Mouse (Mus musculus) liver, adult 2 months (tissue): ENCODE data around the gene Aldh3b3. TPM values are rescaled to one million over a fixed set of nuclear protein-coding genes. Genes with fewer than 3 reads are reported as not detected.

Experiments used
- DNase-seq: peaks from one replicate; pipeline ENCODE4 v3.0.0-alpha.2; 2011; ENCODE audit warnings: low read depth, low spot score; ENCODE audit errors: extremely low read depth
- H3K27ac ChIP-seq: fragments of 200-500 bp; replicated peaks from 2 replicates; pipeline ENCODE4 v1.5.1; 2012; ENCODE audit warnings: low read depth, mild to moderate bottlenecking, control low read depth, inconsistent platforms, low read length; ENCODE audit not compliant: insufficient read depth
- H3K27me3 ChIP-seq: fragments of 200-500 bp; 2 replicates; pipeline ENCODE4 v1.6.1; 2012; ENCODE audit warnings: mild to moderate bottlenecking, moderate library complexity, low read length, inconsistent platforms; ENCODE audit not compliant: control insufficient read depth, insufficient read depth
- H3K36me3 ChIP-seq: fragments of 200-500 bp; 2 replicates; pipeline ENCODE4 v1.6.1; 2012; ENCODE audit warnings: low read length, inconsistent platforms; ENCODE audit not compliant: control insufficient read depth, insufficient read depth
- H3K4me1 ChIP-seq: fragments of 200-500 bp; 2 replicates; pipeline ENCODE4 v1.6.1; 2011; ENCODE audit warnings: low read length; ENCODE audit not compliant: control insufficient read depth, insufficient read depth
- H3K4me3 ChIP-seq: fragments of 200-500 bp; 2 replicates; pipeline ENCODE4 v1.5.1; 2011; ENCODE audit warnings: low read depth, mild to moderate bottlenecking, control low read depth, low read length, moderate library complexity; ENCODE audit not compliant: insufficient read depth
- H3K79me2 ChIP-seq: fragments of 200-500 bp; 2 replicates; pipeline ENCODE4 v1.6.1; 2012; ENCODE audit warnings: inconsistent platforms, mild to moderate bottlenecking, low read length, moderate library complexity; ENCODE audit not compliant: control insufficient read depth, insufficient read depth
- H3K9ac ChIP-seq: fragments of 200-500 bp; 2 replicates; pipeline ENCODE4 v1.6.1; 2012; ENCODE audit warnings: low read depth, mild to moderate bottlenecking, control low read depth, inconsistent platforms, low read length
- CTCF ChIP-seq: fragments of 200-500 bp; IDR thresholded peaks from 2 replicates; pipeline ENCODE4 v1.5.1; 2011; ENCODE audit warnings: low read depth, low read length, control low read depth
- POLR2A ChIP-seq: fragments of 200-500 bp; IDR thresholded peaks from 2 replicates; pipeline ENCODE4 v1.6.1; 2011; ENCODE audit warnings: low read length, control low read depth; ENCODE audit not compliant: insufficient read depth; ENCODE audit errors: extremely low read depth
- WGBS: fragments of 180-500 bp; shearing (Covaris S2); methylation state at CpG from one replicate; pipeline ENCODE4 v1.1.7; 2018; 5-methylcytosine and 5-hydroxymethylcytosine counted together
- polyA plus RNA-seq: library from polyadenylated mRNA; depleted of rRNA; stranded (reverse); fragments of >200 nt; gene quantifications from 2 replicates; pipeline ENCODE4 v1.2.3, GENCODE M21; 2012; rRNA removed
- total RNA-seq: library from RNA; depleted of rRNA; stranded (reverse); fragments of >200 nt; gene quantifications from 2 replicates; pipeline ENCODE4 v1.2.3, GENCODE M21; 2014; rRNA removed

Gene Aldh3b3
- total and polyA plus RNA-seq, 2 experiments: 0.74 to 7.7 TPM

DNA sequence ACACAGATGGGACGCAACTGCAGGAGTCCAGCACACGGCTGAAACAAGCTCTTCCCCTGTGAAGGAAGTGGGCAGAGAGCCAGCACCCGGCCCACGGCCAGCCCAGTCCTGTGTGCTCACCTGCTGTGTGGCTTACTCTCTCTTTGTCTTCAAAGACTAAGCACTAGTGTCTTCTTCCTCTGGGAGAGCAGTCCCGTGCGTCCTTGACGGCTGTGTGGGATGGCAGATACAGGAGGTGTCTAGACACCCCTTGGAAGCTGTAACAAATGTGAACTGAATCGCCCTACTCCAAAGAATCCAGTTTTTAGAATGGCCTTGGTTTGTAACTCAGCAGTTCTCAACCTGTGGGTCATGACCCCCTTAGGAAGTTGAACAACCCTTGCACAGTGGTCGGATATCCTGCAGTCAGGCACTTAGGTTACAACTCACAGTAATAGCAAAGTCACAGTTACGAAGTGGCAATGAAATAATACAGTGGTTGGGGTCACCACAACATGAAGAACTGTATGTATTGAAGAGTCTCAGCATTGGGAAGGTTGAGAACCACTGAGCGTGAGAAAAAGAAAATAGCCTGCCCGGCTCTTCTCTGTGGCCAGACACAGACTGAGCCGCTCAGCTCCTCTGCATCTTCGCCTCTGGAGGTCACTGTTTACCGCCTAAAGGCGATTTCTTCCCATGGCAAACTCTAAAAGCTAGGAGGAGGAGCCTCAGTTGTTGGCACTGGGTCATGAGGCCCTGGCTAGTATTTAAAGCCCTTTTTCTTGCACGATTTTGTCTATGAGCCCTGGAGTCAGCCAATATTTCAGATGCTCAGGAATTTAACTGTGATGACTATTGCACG lies 60.5 kb downstream of the Aldh3b3 start:
- H3K36me3 ChIP-seq: no peaks in the 10 kb centered on the region
- H3K4me3 ChIP-seq: no peak overlapping the region
- H3K27ac ChIP-seq: peak overlapping the region; percentile 80
- H3K27me3 ChIP-seq: no peaks in the 10 kb centered on the region
- 16% methylated on average over 18 of the region's 18 CpGs for WGBS
- DNase-seq: peak; percentile 84
- H3K9ac ChIP-seq: peak overlapping the region; percentile 20; the same call in 1 of the 2 replicates
- H3K79me2 ChIP-seq: no peaks in the 10 kb centered on the region
- TF ChIP-seq CTCF (peak; percentile 89), POLR2A (no peak)
- peaks cover 26% of the 10 kb centered on the region for H3K4me1 ChIP-seq

Other genes starting within 250 kb of the Aldh3b3 start
- gene Kmt5b, start 191.2 kb upstream of the Aldh3b3 start, total RNA-seq: 25.4 and 30.4 TPM in 2 replicates
- 5.6 and 6.7 TPM in 2 replicates for gene Kmt5b, start 191.2 kb upstream of the Aldh3b3 start, polyA plus RNA-seq
- 11.9 and 26.0 TPM in 2 replicates for gene Chka, start 106.9 kb upstream of the Aldh3b3 start, total RNA-seq
- gene Chka, start 106.9 kb upstream of the Aldh3b3 start, polyA plus RNA-seq: 56.7 and 62.0 TPM in 2 replicates
- gene Tcirg1, start 51.5 kb upstream of the Aldh3b3 start, total RNA-seq: 34.3 and 35.6 TPM in 2 replicates
- 76.3 and 123 TPM in 2 replicates for gene Tcirg1, start 51.5 kb upstream of the Aldh3b3 start, polyA plus RNA-seq
- gene Ndufs8, start 45.9 kb upstream of the Aldh3b3 start, total RNA-seq: 197 and 213 TPM in 2 replicates
- 266 and 295 TPM in 2 replicates for gene Ndufs8, start 45.9 kb upstream of the Aldh3b3 start, polyA plus RNA-seq
- 2.9 and 3.3 TPM in 2 replicates for gene Aldh3b1, start 28.8 kb upstream of the Aldh3b3 start, total RNA-seq
- gene Aldh3b1, start 28.8 kb upstream of the Aldh3b3 start, polyA plus RNA-seq: 1.9 and 4.0 TPM in 2 replicates
- gene Unc93b1, start 23.5 kb upstream of the Aldh3b3 start, total RNA-seq: 41.1 and 41.5 TPM in 2 replicates
- gene Unc93b1, start 23.5 kb upstream of the Aldh3b3 start, polyA plus RNA-seq: 68.9 and 102 TPM in 2 replicates
- gene Aldh3b2, start 13.7 kb downstream of the Aldh3b3 start, total RNA-seq: not detected in 2 replicates
- 0.16 and 0.48 TPM in 2 replicates for gene Aldh3b2, start 13.7 kb downstream of the Aldh3b3 start, polyA plus RNA-seq
- gene Acy3, start 27.9 kb downstream of the Aldh3b3 start, total RNA-seq: 44.3 and 49.8 TPM in 2 replicates
- gene Acy3, start 27.9 kb downstream of the Aldh3b3 start, polyA plus RNA-seq: 232 and 326 TPM in 2 replicates
- not detected in 2 replicates for gene Tbx10, start 34.1 kb downstream of the Aldh3b3 start, total RNA-seq
- not detected in 2 replicates for gene Tbx10, start 34.1 kb downstream of the Aldh3b3 start, polyA plus RNA-seq
- gene Nudt8, start 41.9 kb downstream of the Aldh3b3 start, total RNA-seq: 30.1 and 36.0 TPM in 2 replicates
- gene Nudt8, start 41.9 kb downstream of the Aldh3b3 start, polyA plus RNA-seq: 13.4 and 18.5 TPM in 2 replicates
- gene Gm49405, start 42.0 kb downstream of the Aldh3b3 start, total RNA-seq: 0.54 and 0.92 TPM in 2 replicates
- 0.72 and 1.1 TPM in 2 replicates for gene Gm49405, start 42.0 kb downstream of the Aldh3b3 start, polyA plus RNA-seq
- gene Doc2g, start 44.7 kb downstream of the Aldh3b3 start, total RNA-seq: 0.74 and 0.87 TPM in 2 replicates
- 2.3 and 4.9 TPM in 2 replicates for gene Doc2g, start 44.7 kb downstream of the Aldh3b3 start, polyA plus RNA-seq
- 189 and 197 TPM in 2 replicates for gene Ndufv1, start 54.2 kb downstream of the Aldh3b3 start, total RNA-seq
- 239 and 251 TPM in 2 replicates for gene Ndufv1, start 54.2 kb downstream of the Aldh3b3 start, polyA plus RNA-seq
- gene Gstp1, start 79.3 kb downstream of the Aldh3b3 start, total RNA-seq: 456 and 810 TPM in 2 replicates
- 965 and 1,374 TPM in 2 replicates for gene Gstp1, start 79.3 kb downstream of the Aldh3b3 start, polyA plus RNA-seq
- gene Gstp2, start 87.4 kb downstream of the Aldh3b3 start, total RNA-seq: 4.1 and 7.9 TPM in 2 replicates
- 4.4 and 9.2 TPM in 2 replicates for gene Gstp2, start 87.4 kb downstream of the Aldh3b3 start, polyA plus RNA-seq
- gene Gstp3, start 100.9 kb downstream of the Aldh3b3 start, total RNA-seq: 21.5 and 28.1 TPM in 2 replicates
- 54.3 and 66.1 TPM in 2 replicates for gene Gstp3, start 100.9 kb downstream of the Aldh3b3 start, polyA plus RNA-seq
- 0.13 and 0.37 TPM in 2 replicates for gene Cabp2, start 122.9 kb downstream of the Aldh3b3 start, total RNA-seq
- gene Cabp2, start 122.9 kb downstream of the Aldh3b3 start, polyA plus RNA-seq: 0.27 and 0.70 TPM in 2 replicates
- gene Cdk2ap2, start 138.5 kb downstream of the Aldh3b3 start, total RNA-seq: 33.9 and 44.0 TPM in 2 replicates
- gene Cdk2ap2, start 138.5 kb downstream of the Aldh3b3 start, polyA plus RNA-seq: 185 and 198 TPM in 2 replicates
- gene Pitpnm1, start 141.4 kb downstream of the Aldh3b3 start, total RNA-seq: 1.7 and 4.9 TPM in 2 replicates
- gene Pitpnm1, start 141.4 kb downstream of the Aldh3b3 start, polyA plus RNA-seq: 8.1 and 14.2 TPM in 2 replicates
- 16.5 and 20.1 TPM in 2 replicates for gene Aip, start 167.2 kb downstream of the Aldh3b3 start, total RNA-seq
- 30.0 and 33.5 TPM in 2 replicates for gene Aip, start 167.2 kb downstream of the Aldh3b3 start, polyA plus RNA-seq
- not detected in 2 replicates for gene Gpr152, start 181.1 kb downstream of the Aldh3b3 start, total RNA-seq
- gene Gpr152, start 181.1 kb downstream of the Aldh3b3 start, polyA plus RNA-seq: 0.02 TPM in 2 replicates
- gene Cabp4, start 185.4 kb downstream of the Aldh3b3 start, total RNA-seq: 0.37 TPM in 1 of 2 replicates, not detected in the other
- gene Cabp4, start 185.4 kb downstream of the Aldh3b3 start, polyA plus RNA-seq: not detected in 2 replicates
- gene Coro1b, start 190.0 kb downstream of the Aldh3b3 start, total RNA-seq: 66.1 and 72.6 TPM in 2 replicates
- 109 and 114 TPM in 2 replicates for gene Coro1b, start 190.0 kb downstream of the Aldh3b3 start, polyA plus RNA-seq
- gene Ptprcap, start 195.0 kb downstream of the Aldh3b3 start, total RNA-seq: 1.7 and 4.1 TPM in 2 replicates
- gene Ptprcap, start 195.0 kb downstream of the Aldh3b3 start, polyA plus RNA-seq: 6.9 and 8.2 TPM in 2 replicates
- gene Rps6kb2, start 204.7 kb downstream of the Aldh3b3 start, total RNA-seq: 7.2 and 7.4 TPM in 2 replicates
- gene Rps6kb2, start 204.7 kb downstream of the Aldh3b3 start, polyA plus RNA-seq: 28.3 and 31.6 TPM in 2 replicates
- gene Carns1, start 216.8 kb downstream of the Aldh3b3 start, total RNA-seq: 0.40 and 0.65 TPM in 2 replicates
- 1.8 and 1.9 TPM in 2 replicates for gene Carns1, start 216.8 kb downstream of the Aldh3b3 start, polyA plus RNA-seq
- gene Tbc1d10c, start 232.6 kb downstream of the Aldh3b3 start, total RNA-seq: 0.46 and 1.4 TPM in 2 replicates
- 1.7 and 2.2 TPM in 2 replicates for gene Tbc1d10c, start 232.6 kb downstream of the Aldh3b3 start, polyA plus RNA-seq
- 170 TPM in 2 replicates for gene Ppp1ca, start 233.4 kb downstream of the Aldh3b3 start, total RNA-seq
- gene Ppp1ca, start 233.4 kb downstream of the Aldh3b3 start, polyA plus RNA-seq: 399 and 571 TPM in 2 replicates
- 0.74 and 1.3 TPM in 2 replicates for gene Rad9a, start 243.0 kb downstream of the Aldh3b3 start, total RNA-seq
- gene Rad9a, start 243.0 kb downstream of the Aldh3b3 start, polyA plus RNA-seq: 7.0 and 7.5 TPM in 2 replicates